Mouse (Mus musculus): ENCODE measurements at regions not wholly inside any gene's neighbourhood (a gene's known extent, or its start where the extent isn't known, plus 50 kb on each side); places are given as distances from the start of the nearest gene placed in this dataset.
A peak's percentile ranks its signal among the peaks of the same experiment; 100 is the strongest.

DNA sequence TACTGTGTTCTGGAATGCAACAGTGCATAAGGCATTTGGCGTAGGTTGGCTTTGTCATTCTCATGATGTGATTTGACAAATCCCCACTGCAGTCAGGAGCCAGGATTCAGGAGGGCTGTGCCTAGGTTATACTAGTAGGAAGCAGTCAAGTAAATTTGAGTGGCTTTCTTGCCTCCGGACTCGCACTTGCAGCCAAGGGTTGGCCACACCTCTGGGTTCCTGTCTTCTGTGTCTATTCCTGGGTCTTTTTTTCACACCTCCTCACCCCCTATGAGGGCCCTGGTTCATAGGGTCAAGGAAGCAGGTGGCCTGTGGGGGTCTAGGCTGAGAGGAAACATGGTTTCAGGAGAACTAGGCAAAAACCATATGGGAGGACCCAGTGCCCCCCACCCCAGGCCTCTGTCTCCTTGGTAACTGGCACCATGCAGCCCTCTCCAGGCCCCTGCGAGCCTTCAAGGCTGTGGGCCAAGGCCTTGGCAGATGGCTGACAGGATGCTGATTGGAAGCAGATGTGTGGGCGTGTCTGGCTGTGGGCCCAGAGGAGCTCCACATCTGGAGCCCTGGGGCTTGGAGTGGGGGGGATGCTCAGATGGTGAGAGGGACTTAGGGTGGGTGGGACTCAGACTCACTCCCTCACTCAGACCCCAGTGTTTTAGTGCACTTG lies 195.7 kb downstream of the Rgs3 start:
- Histone ChIP-seq H3K27ac (ENCODE audit: insufficient read depth, low read depth, low read length) (no peak overlapping the region), H3K4me3 (ENCODE audit: insufficient read depth, low read length) (no peak overlapping the region), H3K4me1 (ENCODE audit: control insufficient read depth, insufficient read depth, low read length) (peaks cover 27% of the 10 kb centered on the region)
- TF ChIP-seq POLR2A (IDR thresholded peaks at IDR 0.05; ENCODE audit: borderline replicate concordance, low read depth, low read length) = no peak
- no peak for TF ChIP-seq CTCF (IDR thresholded peaks at IDR 0.05; ENCODE audit: low read depth, low read length)

DNA sequence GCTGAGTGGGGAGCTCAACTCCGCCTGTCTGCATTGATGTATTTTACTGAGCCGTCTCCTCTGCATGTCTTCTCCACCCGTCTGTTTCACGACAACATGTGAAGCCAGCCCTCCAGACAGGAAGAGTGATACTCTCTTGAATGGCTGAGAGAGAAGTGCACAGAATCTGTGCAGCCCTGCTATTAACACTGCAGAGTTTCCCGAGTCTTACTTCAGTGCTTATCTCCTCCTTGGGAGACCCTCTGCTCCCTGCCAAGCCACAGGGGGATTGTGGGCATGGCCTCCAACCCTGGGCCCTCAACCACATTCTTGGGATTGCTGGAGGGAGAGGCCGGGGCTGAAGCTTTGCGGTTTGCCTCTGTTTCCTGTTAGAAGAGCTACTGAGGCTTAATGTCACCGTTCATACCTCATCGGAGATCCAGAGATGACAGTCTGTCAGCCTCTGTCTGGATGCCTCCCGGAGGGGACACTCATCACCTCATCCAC lies 197.1 kb downstream of the Rgs3 start:
- no peak overlapping the region for H3K27ac ChIP-seq (ENCODE audit: insufficient read depth, low read depth, low read length)
- peaks cover 39% of the 10 kb centered on the region for H3K4me1 ChIP-seq (ENCODE audit: control insufficient read depth, insufficient read depth, low read length)
- no peak overlapping the region for H3K4me3 ChIP-seq (ENCODE audit: insufficient read depth, low read length)
- no peak for TF ChIP-seq POLR2A (IDR thresholded peaks at IDR 0.05; ENCODE audit: borderline replicate concordance, low read depth, low read length)
- TF ChIP-seq CTCF (IDR thresholded peaks at IDR 0.05; ENCODE audit: low read depth, low read length) = no peak

DNA sequence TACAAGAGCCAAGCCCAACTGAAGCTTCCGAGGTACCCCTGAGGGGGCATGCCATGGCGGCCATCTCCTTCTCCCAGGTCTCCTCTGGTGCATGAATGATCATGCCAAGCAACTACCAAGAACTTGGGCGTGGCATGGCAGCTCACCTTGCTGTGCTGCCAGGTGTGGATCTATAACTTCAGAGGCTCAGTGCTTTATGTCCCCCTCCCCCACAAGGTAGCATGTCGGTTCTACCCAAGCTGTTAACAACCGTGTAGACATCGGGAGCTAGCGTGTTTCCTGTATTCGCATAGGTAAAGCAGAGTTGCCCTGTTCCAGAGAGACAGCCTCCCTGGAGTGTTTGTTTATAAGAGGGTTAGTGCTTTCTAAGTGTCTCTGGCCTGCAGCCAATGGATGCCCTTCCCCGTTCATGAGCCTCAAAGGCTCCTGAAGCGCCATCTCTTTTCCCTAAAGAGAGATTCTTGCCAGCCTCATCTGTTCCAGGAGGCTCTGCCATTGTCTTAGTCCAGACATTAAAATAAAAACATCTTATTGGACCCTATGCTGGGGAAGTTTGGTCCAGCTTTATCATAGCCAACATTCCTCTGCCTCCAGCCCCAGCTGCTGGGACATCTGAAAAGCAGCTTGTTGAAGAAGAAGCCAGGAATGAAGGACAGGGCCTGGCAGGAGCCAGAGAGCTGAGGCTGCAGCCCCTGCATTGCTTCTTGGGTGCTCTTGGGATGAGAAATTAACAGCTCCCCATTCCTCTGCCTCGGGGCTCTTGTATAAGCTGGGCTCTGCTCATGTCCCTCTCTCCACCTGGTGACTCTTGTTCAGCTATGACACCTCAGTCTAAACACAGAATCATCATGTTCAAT lies 201.3 kb downstream of the Rgs3 start:
- Histone ChIP-seq H3K4me1 (ENCODE audit: control insufficient read depth, insufficient read depth, low read length) (peaks cover 34% of the 10 kb centered on the region), H3K27ac (ENCODE audit: insufficient read depth, low read depth, low read length) (no peak overlapping the region), H3K4me3 (ENCODE audit: insufficient read depth, low read length) (no peak overlapping the region)
- TF ChIP-seq CTCF (IDR thresholded peaks at IDR 0.05; ENCODE audit: low read depth, low read length) = no peak
- no peak for TF ChIP-seq POLR2A (IDR thresholded peaks at IDR 0.05; ENCODE audit: borderline replicate concordance, low read depth, low read length)

DNA sequence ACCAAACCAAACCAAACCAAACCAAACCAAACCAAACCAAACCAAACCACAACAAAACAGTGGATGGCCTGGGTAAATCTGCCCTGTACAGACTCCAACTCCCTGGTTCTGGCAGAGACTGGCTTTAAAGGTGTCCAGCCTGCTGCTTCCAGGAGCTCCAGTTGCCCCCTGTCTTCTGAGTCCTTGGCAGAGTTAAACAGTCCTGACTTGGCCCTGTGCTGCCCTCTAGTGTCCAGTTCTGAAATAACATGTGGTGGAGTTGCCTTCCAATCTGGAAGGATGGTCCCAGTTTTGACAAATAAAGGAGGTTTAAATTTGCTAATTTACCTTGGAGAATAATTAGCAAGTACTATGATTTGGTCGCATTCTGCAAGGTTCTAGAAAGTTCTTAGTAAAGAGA lies 202.0 kb downstream of the Rgs3 start:
- Histone ChIP-seq H3K27ac (ENCODE audit: insufficient read depth, low read depth, low read length) (no peak overlapping the region), H3K4me1 (ENCODE audit: control insufficient read depth, insufficient read depth, low read length) (peaks cover 27% of the 10 kb centered on the region), H3K4me3 (ENCODE audit: insufficient read depth, low read length) (no peak overlapping the region)
- TF ChIP-seq POLR2A (IDR thresholded peaks at IDR 0.05; ENCODE audit: borderline replicate concordance, low read depth, low read length) = no peak
- peak; percentile 80; the same call in 1 of the 2 replicates for TF ChIP-seq CTCF (IDR thresholded peaks at IDR 0.05; ENCODE audit: low read depth, low read length)

DNA sequence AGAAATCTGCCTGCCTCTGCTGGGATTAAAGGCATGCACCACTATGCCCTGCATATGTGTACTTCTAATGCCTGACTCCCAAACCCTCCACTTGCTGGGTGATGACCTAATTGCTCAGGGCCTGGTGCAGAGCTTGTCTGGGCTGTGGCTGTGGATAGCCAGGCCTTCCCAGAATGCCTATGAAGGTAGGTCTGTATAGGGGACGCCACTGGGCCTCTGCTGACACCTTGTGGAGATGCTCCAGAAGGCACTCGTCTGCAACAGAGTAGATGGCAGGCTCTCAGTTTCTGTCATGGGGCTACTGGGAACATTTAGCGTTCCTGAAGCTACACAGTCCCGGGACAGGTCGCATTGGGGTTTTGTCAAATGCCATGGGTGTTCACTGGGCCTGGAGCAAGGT lies 201.4 kb upstream of the Zfp618 start:
- no peak overlapping the region for H3K27ac ChIP-seq (ENCODE audit: insufficient read depth, low read depth, low read length)
- peaks cover 15% of the 10 kb centered on the region for H3K4me1 ChIP-seq (ENCODE audit: control insufficient read depth, insufficient read depth, low read length)
- no peak overlapping the region for H3K4me3 ChIP-seq (ENCODE audit: insufficient read depth, low read length)
- peak; percentile 77 for TF ChIP-seq CTCF (IDR thresholded peaks at IDR 0.05; ENCODE audit: low read depth, low read length)
- no peak for TF ChIP-seq POLR2A (IDR thresholded peaks at IDR 0.05; ENCODE audit: borderline replicate concordance, low read depth, low read length)

DNA sequence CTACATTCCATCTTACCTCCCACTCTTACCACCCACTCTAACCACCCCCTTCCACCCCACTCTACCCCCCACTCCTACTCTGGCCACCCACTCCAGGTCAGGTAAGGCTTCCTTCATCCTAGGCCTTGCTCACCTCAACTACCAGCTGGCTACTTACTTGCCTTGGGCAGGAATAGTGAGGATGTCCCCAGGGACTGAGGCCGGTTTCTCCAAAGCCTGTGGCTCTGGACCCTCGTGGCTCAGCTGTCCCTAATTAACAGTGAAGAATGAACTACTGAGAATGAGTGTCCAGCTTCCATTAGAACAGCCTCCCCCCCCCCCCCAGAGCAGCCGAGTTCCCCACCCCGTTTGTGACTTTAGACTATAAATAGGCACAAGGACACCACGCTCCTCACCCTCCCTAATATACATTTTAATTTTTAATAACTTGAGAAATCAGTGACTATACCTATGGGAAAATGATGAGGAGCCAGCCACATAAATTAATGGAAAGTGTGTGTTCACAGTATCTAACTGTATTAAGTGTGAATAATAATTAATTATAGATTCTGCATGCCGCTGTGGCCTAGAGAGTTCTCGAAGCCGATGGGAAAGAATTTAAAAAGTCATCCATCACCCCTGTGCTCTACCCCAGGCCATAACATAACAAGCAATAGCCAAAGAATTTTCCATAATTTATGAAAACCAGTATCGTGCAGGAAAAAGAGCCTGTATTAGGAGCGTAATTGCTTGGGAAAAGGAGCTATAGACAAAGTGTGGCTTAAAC lies 195.7 kb upstream of the Zfp618 start:
- TF ChIP-seq POLR2A (IDR thresholded peaks at IDR 0.05; ENCODE audit: borderline replicate concordance, low read depth, low read length) (no peak), CTCF (IDR thresholded peaks at IDR 0.05; ENCODE audit: low read depth, low read length) (no peak)
- Histone ChIP-seq H3K4me1 (ENCODE audit: control insufficient read depth, insufficient read depth, low read length) (no peaks in the 10 kb centered on the region), H3K4me3 (ENCODE audit: insufficient read depth, low read length) (no peak overlapping the region), H3K27ac (ENCODE audit: insufficient read depth, low read depth, low read length) (no peak overlapping the region)

DNA sequence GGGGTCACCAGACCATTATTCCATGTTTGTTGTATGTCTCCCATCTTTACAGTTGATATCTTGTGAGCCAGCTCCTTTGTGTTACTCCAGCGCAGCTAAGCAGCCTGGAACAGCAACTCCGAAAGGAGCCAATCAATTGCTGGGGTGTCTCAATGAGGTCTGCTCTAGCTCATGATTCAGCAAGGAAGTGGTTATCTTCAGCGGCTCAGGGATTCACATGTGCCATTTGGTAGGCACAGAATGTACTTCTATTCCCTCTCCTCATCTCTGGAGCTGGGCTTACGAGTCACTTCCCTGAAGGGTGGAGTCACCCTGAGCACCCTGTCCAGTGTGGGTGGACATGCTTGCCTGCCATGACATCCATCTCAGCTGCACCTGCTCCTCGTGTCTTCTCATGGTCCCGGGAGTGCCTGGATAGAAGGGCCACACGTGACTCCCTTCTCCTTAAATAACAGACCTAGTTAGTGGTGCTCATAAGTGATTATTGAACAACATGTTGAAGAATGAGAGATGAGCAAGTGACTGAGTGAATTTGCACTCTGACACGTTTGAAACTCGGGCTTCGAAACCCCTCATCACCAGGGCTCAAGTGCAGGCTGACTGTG lies 190.3 kb upstream of the Zfp618 start:
- TF ChIP-seq POLR2A (IDR thresholded peaks at IDR 0.05; ENCODE audit: borderline replicate concordance, low read depth, low read length) = no peak
- no peak for TF ChIP-seq CTCF (IDR thresholded peaks at IDR 0.05; ENCODE audit: low read depth, low read length)
- Histone ChIP-seq H3K4me1 (ENCODE audit: control insufficient read depth, insufficient read depth, low read length) (no peaks in the 10 kb centered on the region), H3K4me3 (ENCODE audit: insufficient read depth, low read length) (no peak overlapping the region), H3K27ac (ENCODE audit: insufficient read depth, low read depth, low read length) (no peak overlapping the region)

DNA sequence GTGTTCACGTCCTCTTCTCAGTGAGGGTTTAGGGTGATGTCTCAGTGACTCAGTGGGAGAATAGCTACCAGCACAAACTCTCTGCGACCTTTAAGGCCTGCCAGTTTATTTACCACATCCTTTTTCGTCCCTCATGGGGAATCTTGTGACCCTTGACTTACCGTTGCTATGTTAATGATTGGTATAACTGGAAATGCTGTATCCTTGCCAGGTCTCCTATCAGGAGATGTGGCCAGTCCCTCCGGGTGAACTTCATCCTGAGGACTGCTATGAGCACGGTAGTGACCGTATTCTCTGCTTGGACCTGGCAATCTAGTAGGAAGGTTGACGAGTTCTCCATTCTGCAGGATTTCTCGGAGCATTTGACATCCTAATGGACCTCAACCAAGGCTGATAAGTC lies 188.5 kb upstream of the Zfp618 start:
- Histone ChIP-seq H3K27ac (ENCODE audit: insufficient read depth, low read depth, low read length) (no peak overlapping the region), H3K4me1 (ENCODE audit: control insufficient read depth, insufficient read depth, low read length) (no peaks in the 10 kb centered on the region), H3K4me3 (ENCODE audit: insufficient read depth, low read length) (no peak overlapping the region)
- no peak for TF ChIP-seq CTCF (IDR thresholded peaks at IDR 0.05; ENCODE audit: low read depth, low read length)
- no peak for TF ChIP-seq POLR2A (IDR thresholded peaks at IDR 0.05; ENCODE audit: borderline replicate concordance, low read depth, low read length)

DNA sequence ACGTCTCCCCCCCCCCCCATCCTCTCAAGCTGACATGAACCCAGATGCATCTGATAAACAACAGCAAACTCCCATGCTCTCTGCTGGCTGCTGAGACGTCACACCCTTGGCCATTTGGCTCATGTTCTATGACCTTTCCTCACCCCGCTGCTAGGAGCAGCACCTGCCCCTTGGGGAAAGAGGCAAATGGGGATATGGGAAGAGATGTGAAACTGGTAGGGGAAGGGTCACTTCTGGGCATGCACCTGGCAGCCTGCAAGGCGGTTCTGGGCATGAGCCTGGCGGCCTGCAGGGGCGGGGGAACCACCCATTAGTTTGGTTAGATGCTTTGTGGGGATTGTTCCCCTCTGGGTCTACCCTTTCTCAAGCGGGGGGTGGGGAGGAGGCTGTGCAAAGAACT lies 187.9 kb upstream of the Zfp618 start:
- H3K4me3 ChIP-seq (ENCODE audit: insufficient read depth, low read length) = no peak overlapping the region
- no peak for TF ChIP-seq CTCF (IDR thresholded peaks at IDR 0.05; ENCODE audit: low read depth, low read length)
- TF ChIP-seq POLR2A (IDR thresholded peaks at IDR 0.05; ENCODE audit: borderline replicate concordance, low read depth, low read length) = no peak
- no peaks in the 10 kb centered on the region for H3K4me1 ChIP-seq (ENCODE audit: control insufficient read depth, insufficient read depth, low read length)
- H3K27ac ChIP-seq (ENCODE audit: insufficient read depth, low read depth, low read length) = no peak overlapping the region

Measured in bone marrow macrophage, adult 2 months (primary cell).